ENCODE assay signal across 25 mouse cellular contexts in genomic region chr6:69507995-69508394, GRCm38 (mm10).
"Had no signal": no experiment of that assay in that cellular context is flagged by ENCODE, and none has a peak within 500 bp of the region (broad histone marks: within the 10 kb centered on the region; RNA-seq: fewer than 3 reads in every experiment).

No protein-coding gene starts in this region.

- H3K27ac ChIP-seq: gastrocnemius, adult 2 months; heart, embryonic 10.5 days; heart, embryonic 13.5 days; heart, embryonic 15.5 days; hindbrain, embryonic 14.5 days; kidney, embryonic 15.5 days; kidney, postnatal 0 days; limb, embryonic 13.5 days; limb, embryonic 15.5 days; liver, embryonic 12.5 days; liver, embryonic 14.5 days had no signal

- H3K4me1 ChIP-seq: heart, embryonic 10.5 days; heart, embryonic 13.5 days; heart, embryonic 15.5 days; kidney, embryonic 15.5 days; limb, embryonic 13.5 days; limb, embryonic 15.5 days; liver, embryonic 12.5 days had no signal

- H3K27me3 ChIP-seq: heart, embryonic 13.5 days; heart, embryonic 15.5 days; kidney, embryonic 15.5 days; limb, embryonic 13.5 days; limb, embryonic 15.5 days; liver, embryonic 12.5 days had no signal

- H3K36me3 ChIP-seq: heart, embryonic 10.5 days; heart, embryonic 13.5 days; heart, embryonic 15.5 days; kidney, embryonic 15.5 days; limb, embryonic 13.5 days; limb, embryonic 15.5 days; liver, embryonic 12.5 days had no signal

- H3K4me3 ChIP-seq: gastrocnemius, adult 2 months; heart, embryonic 10.5 days; heart, embryonic 13.5 days; heart, embryonic 15.5 days; kidney, embryonic 15.5 days; limb, embryonic 13.5 days; limb, embryonic 15.5 days; liver, embryonic 12.5 days had no signal

- H3K9me3 ChIP-seq: heart, embryonic 10.5 days; heart, embryonic 13.5 days; heart, embryonic 15.5 days; kidney, embryonic 15.5 days; limb, embryonic 13.5 days; limb, embryonic 15.5 days; liver, embryonic 12.5 days had no signal

- H3K9ac ChIP-seq: heart, embryonic 13.5 days; heart, embryonic 15.5 days; hindbrain, embryonic 14.5 days; kidney, embryonic 15.5 days; limb, embryonic 13.5 days; limb, embryonic 15.5 days; liver, embryonic 12.5 days; liver, embryonic 14.5 days had no signal

- H3K4me2 ChIP-seq: heart, embryonic 13.5 days; heart, embryonic 15.5 days; hindbrain, embryonic 14.5 days; kidney, embryonic 15.5 days; limb, embryonic 13.5 days; limb, embryonic 15.5 days; liver, embryonic 12.5 days had no signal

- ATAC-seq: hindbrain, embryonic 16.5 days; intestine, embryonic 16.5 days; liver, embryonic 12.5 days had no signal

- DNase-seq: gastrocnemius, adult 2 months; gastrocnemius, postnatal 10 days; gastrocnemius, postnatal 25 days; heart, adult 18-20 months; heart, postnatal 14 days; heart, postnatal 36 days; kidney, adult 11 months; kidney, adult 2 months; kidney, adult 9 months; kidney, postnatal 14 days; kidney, postnatal 36 days; layer of hippocampus, postnatal 36 days; left cerebral cortex, postnatal 4 days had no signal
